Mouse (Mus musculus): ENCODE results near the gene Crispld2. TPM values are rescaled to one million over a fixed set of nuclear protein-coding genes. Genes with fewer than 3 reads are reported as not detected.
A peak's percentile ranks its signal among the peaks of the same experiment; 100 is the strongest.

Gene Crispld2
- polyA plus RNA-seq, 1 experiment from 2014 or later, result 9.7 TPM

GRCm38 (mm10) chr8:119970169-119970568, 22.1 kb upstream of the Crispld2 start:
- 61% methylated on average over 9 of the region's 9 CpGs for WGBS
- DNase-seq (ENCODE audit: low spot score), result no peak
- no peak overlapping the region for H3K4me3 ChIP-seq
- no peak overlapping the region for H3K27ac ChIP-seq
- H3K4me1 ChIP-seq, result peaks cover 14% of the 10 kb centered on the region; the same call in 1 of the 2 replicates
- H3K9me3 ChIP-seq, result 0 out of 2 replicates have a peak, but pooled peaks cover 3% of the 10 kb centered on the region
- H3K27me3 ChIP-seq (ENCODE audit: insufficient read depth, poor library complexity, severe bottlenecking), result no peaks in the 10 kb centered on the region
- H3K36me3 ChIP-seq, result 0 out of 2 replicates have a peak, but pooled peaks cover 3% of the 10 kb centered on the region

GRCm38 (mm10) chr8:119972558-119972957, 19.7 kb upstream of the Crispld2 start:
- Histone ChIP-seq H3K36me3 (0 out of 2 replicates have a peak, but pooled peaks cover under 1% of the 10 kb centered on the region), H3K27ac (0 out of 2 replicates have a peak overlapping the region, but pooled peaks have one; percentile 42), H3K4me3 (no peak overlapping the region), H3K27me3 (ENCODE audit: insufficient read depth, poor library complexity, severe bottlenecking) (no peaks in the 10 kb centered on the region), H3K4me1 (peaks cover 14% of the 10 kb centered on the region; the same call in 1 of the 2 replicates), H3K9me3 (0 out of 2 replicates have a peak, but pooled peaks cover 2% of the 10 kb centered on the region)
- no peak for DNase-seq (ENCODE audit: low spot score)
- WGBS, result 53% methylated on average over 12 of the region's 12 CpGs

DNA sequence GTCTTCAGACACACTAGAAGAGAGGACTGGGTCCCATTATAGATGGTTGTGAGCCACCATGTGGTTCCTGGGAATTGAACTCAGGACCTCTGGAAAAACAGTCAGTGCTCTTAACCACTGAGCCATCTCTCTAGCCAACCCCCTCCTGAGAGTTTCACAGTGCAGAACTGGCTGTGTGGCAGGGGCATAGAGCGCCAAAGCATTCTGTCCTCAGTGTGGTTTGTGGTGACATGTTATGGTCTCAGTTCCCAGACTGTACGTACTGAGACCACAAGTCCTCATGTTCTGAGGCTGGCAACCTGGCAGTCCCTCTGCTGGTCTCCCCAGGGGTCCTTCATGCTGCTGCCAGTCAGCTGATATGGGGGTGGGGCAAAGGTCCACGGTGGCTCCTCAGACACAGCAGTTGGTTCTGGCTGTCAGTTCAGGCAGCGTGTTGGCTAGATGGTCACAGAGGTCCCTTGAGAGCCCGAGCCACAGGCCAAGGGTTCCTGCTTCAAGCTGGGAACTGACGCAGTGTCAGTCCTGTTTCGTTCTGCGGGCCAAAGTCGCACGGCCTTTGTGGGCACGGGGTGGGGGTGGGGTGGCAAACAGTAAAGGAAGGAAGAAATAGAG, 13.4 kb upstream of the Crispld2 start:
- Histone ChIP-seq H3K27me3 (ENCODE audit: insufficient read depth, poor library complexity, severe bottlenecking) (no peaks in the 10 kb centered on the region), H3K4me1 (peaks cover 5% of the 10 kb centered on the region; the same call in 1 of the 2 replicates), H3K4me3 (no peak overlapping the region), H3K36me3 (no peaks in the 10 kb centered on the region), H3K9me3 (no peaks in the 10 kb centered on the region), H3K27ac (no peak overlapping the region)
- no peak for DNase-seq (ENCODE audit: low spot score)
- WGBS, result 68% methylated on average over 11 of the region's 11 CpGs

DNA sequence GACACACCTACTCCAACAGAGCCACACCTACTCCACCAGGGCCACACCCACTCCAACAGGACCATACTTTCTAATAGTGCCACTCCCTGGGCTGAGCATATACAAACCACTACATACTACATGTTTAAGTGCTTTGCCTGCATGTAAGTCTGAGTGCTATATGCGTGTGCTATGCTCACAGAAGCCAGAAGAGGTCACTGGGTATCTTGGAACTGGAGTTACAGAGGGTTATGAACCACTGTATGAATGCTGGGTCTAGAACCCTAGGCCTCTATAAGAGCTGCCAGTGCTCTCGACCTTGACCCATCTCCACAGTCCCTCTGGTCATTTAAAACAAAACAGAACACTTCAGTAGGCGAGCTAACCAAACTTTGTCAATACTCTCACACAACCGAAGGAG, 11.0 kb upstream of the Crispld2 start:
- WGBS, result 67% methylated on average over 4 of the region's 4 CpGs
- no peak overlapping the region for H3K27ac ChIP-seq
- no peaks in the 10 kb centered on the region for H3K9me3 ChIP-seq
- no peak for DNase-seq (ENCODE audit: low spot score)
- no peaks in the 10 kb centered on the region for H3K27me3 ChIP-seq (ENCODE audit: insufficient read depth, poor library complexity, severe bottlenecking)
- H3K36me3 ChIP-seq, result no peaks in the 10 kb centered on the region
- H3K4me1 ChIP-seq, result peaks cover 6% of the 10 kb centered on the region; the same call in 1 of the 2 replicates
- H3K4me3 ChIP-seq, result no peak overlapping the region

DNA sequence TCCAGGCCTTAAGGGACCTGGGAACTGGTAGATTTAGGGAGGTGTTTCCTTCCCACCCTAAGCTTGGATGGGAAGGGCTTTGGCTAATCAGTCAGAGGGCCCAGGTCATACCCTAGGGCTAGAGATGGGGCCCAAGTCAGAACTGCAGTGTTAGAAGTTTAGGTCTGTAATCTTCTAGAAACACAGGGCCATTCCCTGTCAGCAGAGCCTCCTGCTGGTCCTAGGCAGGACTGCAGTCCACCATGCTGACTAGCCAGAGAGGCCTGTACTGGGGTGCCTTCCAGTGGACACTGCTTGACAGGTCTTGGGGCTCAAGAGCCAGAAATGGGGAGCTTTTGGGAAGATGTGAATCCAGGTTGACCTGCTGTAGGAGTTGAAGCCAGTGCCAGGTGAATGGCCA, 8.2 kb upstream of the Crispld2 start:
- H3K4me3 ChIP-seq, result no peak overlapping the region
- no peaks in the 10 kb centered on the region for H3K9me3 ChIP-seq
- no peaks in the 10 kb centered on the region for H3K36me3 ChIP-seq
- H3K4me1 ChIP-seq, result peaks cover 14% of the 10 kb centered on the region
- no peak for DNase-seq (ENCODE audit: low spot score)
- no peaks in the 10 kb centered on the region for H3K27me3 ChIP-seq (ENCODE audit: insufficient read depth, poor library complexity, severe bottlenecking)
- no peak overlapping the region for H3K27ac ChIP-seq

- Histone ChIP-seq H3K27me3 (ENCODE audit: insufficient read depth, poor library complexity, severe bottlenecking) (peaks cover 15% of the 10 kb centered on the region), H3K4me3 (no peak overlapping the region), H3K36me3 (no peaks in the 10 kb centered on the region), H3K4me1 (peaks cover 12% of the 10 kb centered on the region; the same call in 1 of the 2 replicates), H3K9me3 (no peaks in the 10 kb centered on the region), H3K27ac (no peak overlapping the region)
- DNase-seq (ENCODE audit: low spot score), result no peak
- 56% methylated on average over 5 of the region's 5 CpGs for WGBS
Observed at GRCm38 (mm10) chr8:119986174-119986573, 6.1 kb upstream of the Crispld2 start.

DNA sequence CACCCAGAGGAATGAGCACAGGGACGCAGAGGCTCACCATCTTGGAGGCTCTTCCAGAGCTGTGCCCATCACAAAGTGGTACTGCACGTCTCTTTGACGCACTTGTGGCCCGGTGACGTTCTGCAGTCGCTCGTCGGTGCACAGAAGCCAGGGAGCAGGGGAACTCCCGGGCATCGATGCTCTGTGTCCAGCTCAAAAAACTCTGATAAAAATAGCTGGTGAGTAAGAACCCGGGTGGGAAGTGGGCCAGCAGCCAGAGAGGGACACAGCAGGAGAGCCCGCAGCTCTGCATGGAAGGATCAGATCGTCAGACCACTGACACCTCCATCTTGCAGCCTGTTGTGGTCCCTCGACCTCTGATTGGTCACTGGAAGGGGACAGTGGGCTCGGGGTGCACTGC, 4.2 kb upstream of the Crispld2 start:
- Histone ChIP-seq H3K27ac (no peak overlapping the region), H3K27me3 (ENCODE audit: insufficient read depth, poor library complexity, severe bottlenecking) (peaks cover 34% of the 10 kb centered on the region), H3K36me3 (no peaks in the 10 kb centered on the region), H3K4me3 (no peak overlapping the region), H3K4me1 (peaks cover 24% of the 10 kb centered on the region), H3K9me3 (no peaks in the 10 kb centered on the region)
- DNase-seq (ENCODE audit: low spot score), result no peak
- 45% methylated on average over 15 of the region's 15 CpGs for whole genome bisulfite sequencing

DNA sequence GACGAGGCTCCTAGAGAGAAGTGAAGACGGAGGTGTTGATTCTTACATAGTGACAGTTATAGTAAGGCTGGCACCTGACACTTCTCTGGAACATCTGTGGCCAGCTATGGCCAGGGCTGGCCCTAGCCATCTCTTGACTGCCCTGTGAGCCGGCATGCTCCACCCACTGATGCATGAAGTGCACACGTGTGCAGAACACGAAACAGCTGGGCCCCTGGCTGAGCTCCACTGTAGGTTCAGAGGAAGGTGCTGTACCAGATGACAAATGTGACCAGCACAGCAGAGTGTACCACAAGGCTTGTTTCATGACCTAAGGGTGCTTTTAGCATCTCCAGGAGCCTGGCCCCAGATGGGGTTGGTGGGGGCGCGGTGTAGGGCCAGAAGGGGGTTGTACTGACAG, 1.9 kb downstream of the Crispld2 start:
- Histone ChIP-seq H3K4me3 (no peak overlapping the region), H3K27me3 (ENCODE audit: insufficient read depth, poor library complexity, severe bottlenecking) (peaks cover 64% of the 10 kb centered on the region), H3K36me3 (no peaks in the 10 kb centered on the region), H3K4me1 (peaks cover 38% of the 10 kb centered on the region), H3K9me3 (no peaks in the 10 kb centered on the region), H3K27ac (0 out of 2 replicates have a peak overlapping the region, but pooled peaks have one; percentile 23)
- 76% methylated on average over 7 of the region's 7 CpGs for WGBS
- DNase-seq (ENCODE audit: low spot score), result no peak

DNA sequence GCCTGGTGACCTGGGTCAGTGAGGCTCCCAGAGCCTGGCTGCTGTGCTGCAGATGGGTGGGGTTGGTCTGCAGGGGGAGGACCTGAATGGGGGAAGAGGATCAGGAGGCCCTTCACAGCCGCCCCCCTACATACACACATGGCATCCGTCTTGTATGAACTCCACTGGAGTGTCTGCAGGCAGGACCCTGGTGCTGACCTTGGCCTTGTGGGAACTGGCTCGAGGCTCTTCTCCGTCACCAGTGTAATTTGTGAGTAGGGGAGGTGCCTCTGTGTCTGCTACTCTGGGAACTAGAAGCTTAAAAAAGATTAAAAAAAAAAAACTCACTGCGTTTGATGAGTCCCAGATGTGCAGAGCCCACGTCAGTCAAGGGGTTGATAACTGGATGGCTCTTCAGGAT, 2.3 kb downstream of the Crispld2 start:
- H3K4me1 ChIP-seq, result peaks cover 38% of the 10 kb centered on the region
- H3K27me3 ChIP-seq (ENCODE audit: insufficient read depth, poor library complexity, severe bottlenecking), result peaks cover 64% of the 10 kb centered on the region
- H3K27ac ChIP-seq, result 0 out of 2 replicates have a peak overlapping the region, but pooled peaks have one; percentile 23
- H3K36me3 ChIP-seq, result no peaks in the 10 kb centered on the region
- no peak for DNase-seq (ENCODE audit: low spot score)
- H3K9me3 ChIP-seq, result no peaks in the 10 kb centered on the region
- WGBS, result 41% methylated on average over 6 of the region's 6 CpGs
- H3K4me3 ChIP-seq, result no peak overlapping the region

DNA sequence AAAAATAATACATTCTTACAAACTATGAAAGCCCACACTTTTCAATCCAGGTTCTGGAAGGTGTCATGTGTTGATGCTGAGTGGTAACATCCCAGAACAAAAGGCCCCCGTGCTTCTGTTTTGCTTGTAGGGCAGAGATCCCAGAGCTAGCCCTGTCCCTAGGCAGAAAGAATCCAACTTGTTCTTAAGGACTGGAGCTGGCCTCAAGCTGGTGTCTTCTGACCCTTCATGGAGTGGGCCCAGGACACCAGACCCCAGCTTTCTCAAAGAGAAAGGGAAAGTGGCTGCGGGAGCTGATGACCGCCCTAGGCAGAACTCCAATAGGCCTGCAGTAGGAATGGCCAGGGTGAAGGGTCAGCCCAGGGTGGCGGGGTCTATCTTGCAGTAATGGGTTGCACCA, 5.0 kb downstream of the Crispld2 start:
- Histone ChIP-seq H3K27ac (no peak overlapping the region; the same call in 1 of the 2 replicates), H3K9me3 (no peaks in the 10 kb centered on the region), H3K27me3 (ENCODE audit: insufficient read depth, poor library complexity, severe bottlenecking) (peaks cover 38% of the 10 kb centered on the region), H3K4me1 (peaks cover 50% of the 10 kb centered on the region), H3K4me3 (no peak overlapping the region), H3K36me3 (no peaks in the 10 kb centered on the region)
- no peak for DNase-seq (ENCODE audit: low spot score)
- WGBS, result 75% methylated on average over 4 of the region's 4 CpGs

- Histone ChIP-seq H3K9me3 (no peaks in the 10 kb centered on the region), H3K27me3 (ENCODE audit: insufficient read depth, poor library complexity, severe bottlenecking) (peaks cover 8% of the 10 kb centered on the region), H3K27ac (0 out of 2 replicates have a peak overlapping the region, but pooled peaks have one; percentile 47), H3K4me3 (no peak overlapping the region), H3K36me3 (no peaks in the 10 kb centered on the region), H3K4me1 (peaks cover 44% of the 10 kb centered on the region)
- no peak for DNase-seq (ENCODE audit: low spot score)
- WGBS, result 46% methylated on average over 8 of the region's 8 CpGs
Observed at GRCm38 (mm10) chr8:120000461-120000860, 8.2 kb downstream of the Crispld2 start.

- no peaks in the 10 kb centered on the region for H3K9me3 ChIP-seq
- no peak for DNase-seq (ENCODE audit: low spot score)
- H3K36me3 ChIP-seq, result no peaks in the 10 kb centered on the region
- 80% methylated on average over 7 of the region's 7 CpGs for WGBS
- H3K4me3 ChIP-seq, result no peak overlapping the region
- peaks cover 53% of the 10 kb centered on the region for H3K4me1 ChIP-seq
- H3K27ac ChIP-seq, result peak overlapping the region; percentile 47; the same call in 1 of the 2 replicates
- H3K27me3 ChIP-seq (ENCODE audit: insufficient read depth, poor library complexity, severe bottlenecking), result peaks cover 13% of the 10 kb centered on the region
Observed at GRCm38 (mm10) chr8:120001712-120002111, 9.5 kb downstream of the Crispld2 start.

GRCm38 (mm10) chr8:120002348-120002747, 10.1 kb downstream of the Crispld2 start:
- H3K4me3 ChIP-seq, result no peak overlapping the region
- DNase-seq (ENCODE audit: low spot score), result no peak
- H3K27me3 ChIP-seq (ENCODE audit: insufficient read depth, poor library complexity, severe bottlenecking), result peaks cover 12% of the 10 kb centered on the region
- no peaks in the 10 kb centered on the region for H3K36me3 ChIP-seq
- peaks cover 59% of the 10 kb centered on the region for H3K4me1 ChIP-seq
- 51% methylated on average over 9 of the region's 9 CpGs for WGBS
- H3K9me3 ChIP-seq, result no peaks in the 10 kb centered on the region
- peak overlapping the region; percentile 47 for H3K27ac ChIP-seq
